Mouse (Mus musculus): ENCODE results near the gene Baiap2l1.
A peak's percentile ranks its signal among the peaks of the same experiment; 100 is the strongest.
"Not testable (repeated sequence)": the region's sequence is repeated elsewhere in the genome, so short reads cannot be mapped to it uniquely, and the experiment has no call there.

Gene Baiap2l1

DNA sequence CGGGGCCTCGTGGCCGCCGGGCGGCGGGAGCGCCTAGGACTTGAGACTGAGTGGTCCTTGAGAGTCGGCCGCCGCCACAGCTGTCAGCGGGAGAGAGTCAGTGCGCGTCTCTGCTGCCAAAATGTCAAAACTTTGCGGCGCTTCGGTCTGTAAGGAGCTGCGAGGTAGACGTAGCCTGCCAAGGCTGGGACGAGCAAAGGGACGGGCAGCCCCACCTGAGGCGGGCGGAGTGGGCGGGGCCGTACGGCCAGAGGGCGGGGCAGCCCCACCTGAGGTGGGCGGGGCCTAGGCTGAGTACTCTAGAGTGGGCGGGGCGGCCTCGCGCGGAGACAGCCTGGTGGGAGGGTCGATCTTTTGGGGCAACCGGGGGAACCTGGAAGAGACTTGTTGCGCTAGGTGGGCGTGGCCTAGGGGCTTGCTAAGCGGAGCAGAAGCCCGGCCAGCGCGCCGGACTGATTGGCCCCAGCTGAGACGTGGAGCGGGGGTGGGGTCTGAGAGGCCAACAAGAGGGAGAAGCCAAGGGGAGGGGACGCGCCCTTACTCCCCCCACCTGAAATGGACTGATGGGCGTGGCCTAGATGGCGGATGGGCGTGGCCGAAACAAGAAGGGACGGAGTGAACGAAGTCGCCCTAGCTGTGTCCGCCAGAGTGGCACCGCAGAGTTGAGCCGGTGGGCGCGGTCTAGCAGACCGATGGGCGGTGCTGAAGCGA lies at the start of gene Baiap2l1:
Baiap2l1 (minus strand) TSS at position 232 of the 711 bp plus-strand sequence.
- DNase-seq, result peak; percentile 98

DNA sequence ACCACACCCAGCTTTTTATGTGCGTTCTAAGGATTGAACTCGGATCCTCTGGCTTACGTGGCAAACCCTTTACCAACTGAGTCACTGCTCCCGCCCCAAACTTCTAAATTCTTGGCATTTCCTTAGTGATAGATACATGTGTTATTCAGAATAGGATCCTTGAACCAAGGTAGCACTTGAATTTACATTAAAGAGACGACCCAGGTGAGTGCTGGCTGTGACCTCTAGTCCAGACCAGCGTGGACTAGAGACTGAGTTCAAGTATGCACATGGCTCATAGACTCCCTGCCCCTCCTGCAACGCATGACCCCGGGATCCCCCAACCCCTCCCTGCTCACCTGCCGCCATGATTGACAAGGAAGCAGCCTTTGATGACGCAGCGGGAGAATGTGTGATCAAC lies 48.3 kb upstream of the Baiap2l1 start:
- DNase-seq, result no peak

DNA sequence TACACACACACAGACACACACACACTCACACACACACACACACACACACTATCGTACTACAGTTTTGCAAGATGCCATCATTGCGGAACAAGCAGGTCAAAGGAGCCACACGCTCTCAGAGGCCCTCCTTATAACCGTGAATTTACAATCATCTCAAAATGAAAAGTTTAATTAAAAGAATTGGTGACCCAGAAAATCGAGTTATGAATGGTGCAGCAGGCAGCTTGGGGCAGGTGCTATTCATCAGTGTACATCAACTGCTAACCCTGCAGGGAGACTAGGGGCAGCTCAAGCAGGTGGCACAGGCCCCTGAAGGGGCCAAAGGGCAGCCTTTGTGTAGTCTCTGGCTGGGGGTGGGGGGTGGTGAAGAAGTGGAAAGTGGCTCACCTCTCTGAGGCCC lies 42.9 kb upstream of the Baiap2l1 start:
- DNase-seq, result no peak

DNA sequence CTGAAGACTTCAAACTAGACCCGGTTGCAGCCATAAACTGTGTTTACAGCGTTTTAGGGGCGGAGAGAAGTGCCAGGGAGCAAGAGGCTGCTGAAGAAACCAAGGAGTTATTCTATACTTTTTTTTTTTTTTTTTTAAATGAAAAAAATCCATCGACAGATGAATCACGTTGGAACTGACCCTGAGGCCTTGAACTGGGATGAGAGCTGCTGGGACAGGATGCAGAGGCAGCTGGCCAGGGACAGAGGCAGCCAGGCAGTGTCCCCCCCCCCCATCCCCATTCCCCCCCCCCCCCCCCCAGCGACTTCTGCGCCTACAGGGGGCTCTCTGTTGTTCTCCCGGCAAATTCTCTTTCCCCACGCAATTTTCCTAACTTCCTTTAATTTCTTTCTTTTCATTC lies 39.7 kb upstream of the Baiap2l1 start:
- DNase-seq, result no peak

DNA sequence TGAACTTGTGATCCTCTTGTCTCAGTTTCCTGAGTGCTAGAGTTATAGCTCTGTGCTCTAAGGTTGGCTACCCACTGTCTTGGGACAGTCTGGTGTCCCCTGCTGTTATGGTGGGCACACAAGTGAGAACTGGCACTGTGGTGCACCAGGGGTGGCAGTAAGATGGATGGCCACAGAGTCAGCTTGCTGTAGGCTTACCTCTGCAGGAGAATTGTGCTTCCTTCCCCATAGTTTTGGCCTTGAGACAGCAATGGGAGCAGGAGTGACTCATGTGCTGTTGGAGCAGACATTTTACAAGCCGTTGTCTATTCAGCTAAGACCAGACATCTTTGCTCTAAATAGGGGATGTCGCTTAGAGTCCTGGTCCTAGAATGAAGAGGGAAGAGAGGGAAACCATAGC lies 36.2 kb upstream of the Baiap2l1 start:
- DNase-seq, result no peak

- DNase-seq, result peak; percentile 56
These were observed 29.9 kb upstream of the Baiap2l1 start for GRCm38 (mm10) chr5:144387851-144388250.

DNA sequence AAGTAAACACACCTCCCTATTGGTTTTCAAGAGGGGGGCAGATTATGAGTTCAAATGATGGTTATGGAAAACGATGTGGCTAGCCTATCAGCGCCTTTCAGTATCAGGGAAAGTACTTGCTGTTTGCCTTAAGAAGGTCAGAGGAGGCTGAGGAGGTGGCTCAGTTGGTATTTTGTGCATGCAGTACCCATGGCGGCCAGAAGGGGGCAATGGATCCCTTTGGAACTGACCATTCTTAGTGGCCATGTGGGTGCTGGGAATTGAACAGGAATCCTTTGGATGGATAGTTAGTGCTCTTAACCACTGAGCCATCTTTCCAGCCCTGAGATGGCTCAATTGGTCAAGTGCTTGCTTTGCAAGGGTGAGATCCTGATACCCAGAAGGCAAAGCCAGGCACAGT lies 26.0 kb upstream of the Baiap2l1 start:
- DNase-seq, result no peak

DNA sequence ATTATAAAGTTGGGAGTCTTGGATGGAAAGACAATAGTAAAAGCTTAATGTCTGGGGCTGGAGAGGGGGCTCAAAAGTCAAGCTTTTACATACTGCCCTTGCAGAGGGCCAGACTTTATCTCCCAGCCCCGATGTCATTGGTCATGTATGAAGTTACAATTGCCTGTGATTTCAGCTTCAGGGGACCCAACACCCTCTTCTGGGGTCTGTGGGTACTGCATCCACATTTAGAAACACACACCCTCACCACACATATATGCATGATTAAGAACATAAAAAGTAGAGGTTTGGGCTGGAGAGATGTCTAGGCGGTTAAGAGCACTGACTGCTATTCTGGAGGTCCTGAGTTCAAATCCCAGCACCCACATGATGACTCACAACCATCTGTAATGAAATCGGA lies 23.9 kb upstream of the Baiap2l1 start:
- peak; percentile 28 for DNase-seq

DNA sequence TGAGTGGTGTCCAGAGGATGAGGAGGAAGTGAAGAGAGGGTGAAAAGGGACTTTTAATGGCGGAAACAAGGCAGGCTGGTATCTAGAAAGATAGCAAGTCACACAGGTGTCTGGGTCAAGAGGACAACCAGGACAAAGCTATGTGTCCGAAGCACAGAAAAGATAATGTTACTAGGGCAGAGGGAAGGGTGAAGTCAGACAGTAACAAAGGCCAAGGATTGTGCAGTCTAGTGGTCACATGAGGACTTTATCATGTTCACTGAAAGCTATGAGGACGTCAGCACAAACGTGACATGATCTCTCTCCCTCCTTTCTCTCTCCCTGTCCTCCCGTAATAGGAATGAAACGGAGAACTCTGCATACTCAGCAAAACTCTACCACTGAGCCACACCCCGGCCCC lies 22.8 kb upstream of the Baiap2l1 start:
- no peak for DNase-seq

DNA sequence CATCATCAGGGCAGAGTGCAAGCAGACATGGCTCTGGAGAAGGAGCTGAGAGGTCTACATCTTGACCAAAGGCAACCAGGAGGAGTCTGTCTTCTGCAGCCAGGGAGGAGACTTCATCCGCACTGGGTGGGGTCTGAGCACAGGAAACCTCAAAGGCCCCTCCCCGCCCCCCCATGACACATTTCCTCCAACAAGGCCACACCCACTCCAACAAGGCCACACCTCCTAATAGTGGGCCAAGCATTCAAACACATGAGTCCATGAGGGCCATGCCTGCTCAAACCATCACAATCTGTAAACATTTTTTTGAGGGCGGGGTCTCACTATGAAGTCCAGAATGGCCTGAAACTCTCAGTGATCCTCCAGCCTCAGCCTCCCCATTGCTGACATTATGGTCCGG lies 21.5 kb upstream of the Baiap2l1 start:
- DNase-seq, result no peak

DNA sequence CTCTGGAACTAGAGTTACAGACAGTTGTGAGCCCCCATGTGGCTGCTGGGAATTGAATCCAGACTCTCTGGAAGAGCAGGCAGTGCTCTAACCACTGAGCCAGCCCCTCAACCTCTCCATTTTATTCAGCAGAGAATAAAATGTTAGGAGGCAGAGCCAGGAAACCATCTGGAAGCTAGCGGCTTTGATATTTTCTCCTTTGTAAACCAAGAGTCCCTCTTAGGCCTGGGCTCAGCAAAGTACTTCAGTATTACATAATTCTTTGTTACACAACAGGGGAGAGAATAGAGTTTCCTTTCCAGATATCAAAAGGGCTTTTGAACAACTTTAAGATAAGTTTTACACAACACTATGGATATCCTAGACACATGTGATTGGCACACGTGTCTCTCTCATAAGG lies 15.0 kb upstream of the Baiap2l1 start:
- DNase-seq, result no peak

DNA sequence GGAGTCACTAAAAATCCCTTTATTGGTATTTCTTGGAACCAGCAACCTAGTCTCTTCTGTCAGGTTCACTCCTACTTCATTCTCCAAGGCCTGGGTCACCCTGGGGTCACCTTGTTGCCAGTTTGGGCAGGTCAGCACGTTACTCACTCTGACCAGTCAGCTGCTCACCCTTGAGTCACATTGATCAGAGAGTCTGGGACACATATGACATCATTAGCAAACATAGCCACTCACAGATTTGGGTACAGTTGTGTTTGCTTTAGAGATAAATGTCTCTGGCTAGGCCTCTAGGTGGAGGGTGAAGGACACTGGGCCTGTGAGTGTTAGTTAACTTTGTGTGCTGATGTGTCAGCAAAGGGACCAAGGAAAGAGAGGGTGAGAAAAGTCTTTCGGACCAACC lies 14.3 kb upstream of the Baiap2l1 start:
- no peak for DNase-seq

GRCm38 (mm10) chr5:144370986-144371385 lies 13.1 kb upstream of the Baiap2l1 start:
- DNase-seq, result no peak

DNA sequence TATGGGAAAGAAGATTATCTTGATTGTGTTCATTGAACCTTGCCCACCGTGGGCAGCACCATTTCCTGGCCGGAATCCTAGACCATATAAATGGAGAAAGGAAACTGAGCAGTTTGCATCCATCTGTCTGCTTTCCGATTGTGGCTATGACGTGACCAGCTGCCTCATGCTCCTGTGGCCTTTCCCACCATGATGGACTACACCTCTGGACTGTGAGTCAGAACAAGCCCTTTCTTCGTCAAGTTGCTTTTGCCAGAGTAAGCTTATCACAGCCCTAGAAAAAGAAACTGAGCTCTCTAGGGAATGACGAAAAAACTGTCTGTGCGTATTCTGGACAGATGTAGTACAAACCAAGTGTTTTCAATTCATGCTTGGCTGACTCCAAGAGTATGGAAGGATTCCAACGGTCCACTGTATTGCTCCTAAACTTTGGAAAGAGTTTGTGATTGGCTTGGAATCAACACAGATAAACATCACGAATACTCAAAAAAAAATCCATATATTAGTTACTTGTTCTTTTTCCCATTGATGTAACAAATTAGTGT lies 10.8 kb upstream of the Baiap2l1 start:
- DNase-seq, result no peak

DNA sequence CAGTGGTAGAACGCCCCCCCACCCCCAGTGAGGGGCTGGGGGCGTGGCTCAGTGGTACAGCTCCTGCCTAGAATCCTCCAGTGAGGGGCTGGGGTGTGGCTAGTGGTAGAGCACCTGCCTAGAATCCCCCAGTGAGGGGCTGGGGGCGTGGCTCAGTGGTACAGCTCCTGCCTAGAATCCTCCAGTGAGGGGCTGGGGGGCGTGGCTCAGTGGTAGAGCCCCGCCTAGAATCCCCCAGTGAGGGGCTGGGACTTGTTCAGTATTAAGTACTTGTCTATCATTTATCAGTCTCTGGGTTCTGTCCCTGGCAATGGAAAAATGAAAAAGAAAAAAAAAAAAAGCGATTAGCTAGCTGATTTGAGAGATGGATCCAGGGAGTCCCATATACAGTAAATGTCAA lies 8.6 kb upstream of the Baiap2l1 start:
- not testable (repeated sequence) for DNase-seq

GRCm38 (mm10) chr5:144364680-144365357 lies 6.9 kb upstream of the Baiap2l1 start:
- DNase-seq, result no peak

DNA sequence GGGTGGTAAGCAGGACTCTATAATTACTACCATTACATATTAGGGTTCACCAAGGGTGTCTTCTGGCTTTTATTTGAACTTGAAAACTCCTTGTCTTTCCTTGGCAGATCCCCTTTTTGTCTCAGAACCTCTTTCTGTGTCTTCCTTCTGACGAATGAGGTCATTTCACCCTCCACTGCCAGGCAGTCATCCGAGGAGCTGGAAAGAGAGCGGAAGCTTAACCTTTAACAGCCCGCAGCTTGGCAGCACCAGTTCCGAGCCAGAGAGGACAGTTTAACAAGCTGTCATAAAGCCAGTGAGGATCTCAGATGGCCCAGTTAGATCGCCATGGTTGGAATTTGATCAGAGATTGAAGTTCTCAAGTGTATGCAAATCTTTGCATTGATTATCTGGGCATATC lies 2.4 kb upstream of the Baiap2l1 start:
- DNase-seq, result peak; percentile 78

GRCm38 (mm10) chr5:144359886-144360285 lies 2.0 kb upstream of the Baiap2l1 start:
- DNase-seq, result peak; percentile 27

DNA sequence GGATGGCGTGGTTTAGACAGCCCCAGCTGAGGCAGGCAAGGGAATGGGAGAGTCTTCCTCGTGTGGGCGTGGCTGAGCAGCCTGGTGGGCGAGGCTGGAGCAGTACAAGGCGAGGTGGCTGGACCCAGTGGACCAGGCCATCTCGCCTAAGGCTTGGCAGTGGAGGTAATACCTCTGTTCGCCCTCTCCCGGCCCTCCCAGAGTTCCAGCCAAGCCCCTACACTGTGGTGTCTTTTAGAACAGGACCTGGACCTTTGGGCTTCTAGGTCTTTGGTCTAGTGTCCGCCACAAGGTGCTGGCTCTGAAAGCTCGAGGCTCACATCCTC lies 643 bp upstream of the Baiap2l1 start:
- DNase-seq, result no peak

DNA sequence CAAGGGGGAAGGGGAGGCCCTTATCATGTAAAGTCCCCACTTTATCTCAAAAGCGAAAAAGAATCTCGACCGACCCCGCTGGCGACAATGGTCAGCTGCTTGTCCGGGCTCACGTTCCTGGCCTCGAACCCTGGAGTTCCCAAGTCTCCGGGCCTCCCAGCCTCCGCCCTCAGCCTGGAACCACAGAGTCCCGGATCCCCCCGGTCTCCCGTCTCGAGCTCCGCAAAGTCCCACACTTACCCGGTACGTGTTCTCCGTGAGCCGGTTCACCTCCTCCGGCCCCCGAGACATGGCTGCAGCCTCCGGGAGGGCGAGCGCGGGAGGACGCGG lies 396 bp downstream of the Baiap2l1 start:
- no peak for DNase-seq

DNA sequence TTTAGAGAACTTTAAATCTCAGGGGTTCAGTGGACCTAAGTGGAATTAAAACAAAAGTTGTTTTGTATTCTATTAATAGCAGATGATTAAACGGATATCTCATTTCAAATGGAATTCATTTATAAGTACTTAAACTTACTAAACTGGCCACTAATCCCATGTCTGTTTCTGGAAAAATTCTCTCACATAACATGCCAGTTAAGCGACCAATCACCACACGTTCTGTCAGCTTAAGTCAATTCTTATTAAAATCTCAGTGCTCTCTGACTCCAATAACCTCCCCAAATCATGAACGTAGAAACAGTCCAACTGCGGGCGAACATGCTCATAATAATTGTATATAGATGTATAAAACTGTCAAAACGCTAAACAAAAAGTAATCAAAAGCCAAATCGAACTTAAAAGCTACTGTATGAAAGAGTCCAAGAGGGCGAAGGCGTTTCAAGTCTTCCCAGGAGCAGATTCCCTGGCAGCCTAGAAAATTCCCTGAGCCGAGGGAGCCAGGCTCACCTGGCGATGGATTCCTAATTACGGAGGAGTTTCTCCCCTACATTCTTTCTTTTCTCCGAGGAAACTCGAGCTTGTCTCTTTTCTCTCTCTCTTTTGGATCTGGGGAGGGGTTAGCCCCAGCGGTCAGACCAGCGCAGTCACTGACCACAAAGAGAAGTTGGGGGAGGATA lies 996 bp downstream of the Baiap2l1 start:
- DNase-seq, result no peak

DNA sequence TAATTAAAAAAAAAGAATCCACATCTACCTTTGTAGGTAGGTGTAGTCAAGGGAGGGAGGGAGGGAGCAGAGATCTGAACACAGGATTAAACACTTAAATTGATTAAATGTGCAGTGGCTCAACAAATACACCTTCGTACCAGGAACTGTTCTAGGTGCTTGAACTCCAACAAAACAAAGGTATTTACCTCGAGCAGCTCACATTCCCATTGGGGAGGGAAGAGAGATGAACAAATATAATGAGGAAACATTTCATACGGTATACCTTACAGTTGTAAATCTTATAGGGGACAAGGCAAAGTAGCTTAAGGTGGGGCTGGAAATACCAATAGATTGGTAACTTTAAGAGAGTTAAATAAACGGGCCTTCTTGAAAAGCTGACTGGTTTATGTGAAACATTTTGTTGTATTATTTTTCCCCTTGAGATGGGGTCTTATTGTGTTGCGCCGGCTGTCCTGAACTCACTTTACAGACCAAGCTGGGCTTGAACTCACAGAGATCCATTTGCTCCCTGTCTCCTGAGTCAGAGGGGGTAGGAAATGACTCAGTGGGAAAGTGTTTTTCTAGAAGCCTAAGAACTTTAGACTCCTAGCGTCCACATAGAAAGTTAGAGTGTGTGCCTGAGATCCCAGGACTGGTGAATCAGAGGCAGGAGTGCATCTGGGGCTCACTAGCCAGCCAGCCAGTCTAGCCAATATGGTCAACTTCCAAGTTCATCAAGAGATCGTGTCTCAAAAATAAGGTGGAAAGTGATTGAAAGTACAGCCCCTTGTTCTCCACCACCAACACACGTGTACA lies 5.5 kb downstream of the Baiap2l1 start:
- DNase-seq, result no peak

DNA sequence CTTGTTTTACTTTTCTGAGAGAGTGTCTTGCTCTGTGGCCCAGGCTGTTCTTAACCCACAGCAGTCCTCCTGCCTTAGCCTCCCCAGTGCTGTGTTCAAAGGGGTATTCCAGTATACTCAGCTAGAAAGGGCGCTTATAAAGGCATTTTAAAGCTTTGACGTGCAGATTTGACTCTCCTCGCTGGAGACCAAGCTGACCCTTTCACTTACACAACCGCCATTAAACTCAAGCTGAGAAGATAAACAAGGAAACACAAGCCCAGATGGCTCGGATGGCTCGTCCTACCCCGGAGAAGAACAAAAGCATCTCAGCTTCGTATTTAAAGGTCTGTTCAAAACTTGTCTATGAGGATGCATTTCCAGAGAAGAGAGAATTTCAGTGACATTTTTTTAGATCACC lies 6.7 kb downstream of the Baiap2l1 start:
- no peak for DNase-seq

All from kidney, postnatal 14 days (tissue).